Mouse (Mus musculus) ES-Bruce4 (cell line): ENCODE measurements at regions not wholly inside any gene's neighbourhood (a gene's known extent, or its start where the extent isn't known, plus 50 kb on each side); places are given as distances from the start of the nearest gene placed in this dataset.

Experiments used
- CTCF ChIP-seq: IDR thresholded peaks from one replicate; pipeline ENCODE4 v1.8.1; 2011; ENCODE audit warnings: low read depth, low read length
- EP300 ChIP-seq: IDR thresholded peaks from 2 replicates; pipeline ENCODE4 v1.6.1; 2011; ENCODE audit warnings: low read depth, low read length; ENCODE audit not compliant: insufficient read depth
- POLR2A ChIP-seq: IDR thresholded peaks from one replicate; pipeline ENCODE4 v1.8.1; 2011; ENCODE audit warnings: low read length; ENCODE audit not compliant: insufficient read depth

GRCm38 (mm10) chr8:34571736-34572135 lies 460.2 kb upstream of the Gm10131 start:
- no peak for TF ChIP-seq CTCF
- no peak for TF ChIP-seq POLR2A
- no peak for TF ChIP-seq EP300
